Mouse (Mus musculus) myocyte (in vitro differentiated cells): ENCODE measurements around the gene G2e3. TPM values are rescaled to one million over a fixed set of nuclear protein-coding genes. Genes with fewer than 3 reads are reported as not detected.

ENCODE experiments used
- H3K27me3 ChIP-seq: one replicate; pipeline ENCODE4 v1.6.1; 2011; ENCODE audit not compliant: control insufficient read depth, insufficient read depth, insufficient read length
- H3K36me3 ChIP-seq: one replicate; pipeline ENCODE4 v1.6.1; 2011; ENCODE audit not compliant: control insufficient read depth, insufficient read depth
- H3K4me2 ChIP-seq: one replicate; pipeline ENCODE4 v1.6.1; 2011; ENCODE audit warnings: low read depth, control low read depth
- H3K4me3 ChIP-seq: one replicate; pipeline ENCODE4 v1.5.1; 2011; ENCODE audit warnings: mild to moderate bottlenecking, control low read depth, moderate library complexity
- H3K79me2 ChIP-seq: one replicate; pipeline ENCODE4 v1.6.1; 2011; ENCODE audit not compliant: control insufficient read depth, insufficient read depth
- H3ac ChIP-seq: one replicate; pipeline ENCODE4 v1.6.1; 2011; ENCODE audit not compliant: control insufficient read depth, insufficient read length
- CEBPB ChIP-seq: IDR thresholded peaks from 2 replicates; pipeline ENCODE4 v1.6.1; 2011; ENCODE audit warnings: mild to moderate bottlenecking, moderate library complexity; ENCODE audit not compliant: poor library complexity, insufficient read depth, severe bottlenecking
- E2F4 ChIP-seq: IDR thresholded peaks from one replicate; pipeline ENCODE4 v1.6.1; 2011; ENCODE audit warnings: mild to moderate bottlenecking, control low read depth, moderate library complexity; ENCODE audit not compliant: insufficient read depth
- MAX ChIP-seq: IDR thresholded peaks from one replicate; pipeline ENCODE4 v1.6.1; 2011; ENCODE audit warnings: low read depth, mild to moderate bottlenecking, control low read depth
- MYOD1 ChIP-seq, 3 experiments: IDR thresholded peaks; one replicate each; pipeline ENCODE4 v1.6.1; 2011; ENCODE audit warnings: control low read depth in 2 of 3, low read depth in 2 of 3, mild to moderate bottlenecking in 2 of 3, moderate library complexity in 1 of 3; ENCODE audit not compliant: insufficient read length in 2 of 3, control insufficient read depth in 1 of 3
- MYOG ChIP-seq, 3 experiments: IDR thresholded peaks; one replicate each; pipeline ENCODE4 v1.6.1; 2011; ENCODE audit warnings: control low read depth in 2 of 3, low read depth in 2 of 3, mild to moderate bottlenecking in 2 of 3; ENCODE audit not compliant: insufficient read length in 2 of 3, control insufficient read depth in 1 of 3, insufficient read depth in 1 of 3
- POLR2A ChIP-seq: IDR thresholded peaks from one replicate; pipeline ENCODE4 v1.6.1; 2011; ENCODE audit warnings: low read depth, mild to moderate bottlenecking, control low read depth, moderate library complexity; ENCODE audit not compliant: insufficient read length
- POLR2AphosphoS2 ChIP-seq: IDR thresholded peaks from one replicate; pipeline ENCODE4 v1.6.1; 2011; ENCODE audit warnings: low read depth, control low read depth; ENCODE audit not compliant: insufficient read length
- REST ChIP-seq: IDR thresholded peaks from one replicate; pipeline ENCODE4 v1.6.1; 2011; ENCODE audit warnings: mild to moderate bottlenecking, control low read depth, moderate library complexity; ENCODE audit not compliant: insufficient read depth, insufficient read length
- SRF ChIP-seq: IDR thresholded peaks from one replicate; pipeline ENCODE4 v1.6.1; 2011; ENCODE audit warnings: low read depth; ENCODE audit not compliant: control insufficient read depth, insufficient read length
- TCF12 ChIP-seq: IDR thresholded peaks from one replicate; pipeline ENCODE4 v1.6.1; 2011; ENCODE audit warnings: mild to moderate bottlenecking, control low read depth; ENCODE audit not compliant: poor library complexity, insufficient read depth, severe bottlenecking
- TCF3 ChIP-seq: IDR thresholded peaks from one replicate; pipeline ENCODE4 v1.6.1; 2011; ENCODE audit warnings: low read depth, control low read depth; ENCODE audit not compliant: insufficient read length
- USF1 ChIP-seq: IDR thresholded peaks from one replicate; pipeline ENCODE4 v1.6.1; 2011; ENCODE audit warnings: low read depth, mild to moderate bottlenecking, control low read depth, moderate library complexity
- polyA plus RNA-seq: library from polyadenylated mRNA; unstranded; fragments of >200 nt; fragmentation: generic; extraction: Trizol; gene quantifications from one replicate; pipeline ENCODE4 v1.2.1, GENCODE M21; 2012; ENCODE audit warnings: missing spikeins

Gene G2e3
- polyA plus RNA-seq, 1 experiment, result 1.5 TPM

GRCm38 (mm10) chr12:51346121-51346520 is 1.7 kb upstream of the G2e3 start:
- no peak overlapping the region for H3K4me2 ChIP-seq
- TF ChIP-seq E2F4, result no peak
- no peak for TF ChIP-seq REST
- no peak for TF ChIP-seq MYOG (IDR thresholded peaks at IDR 0.05; ENCODE audit: control insufficient read depth in 1 of 3, insufficient read depth in 1 of 3, insufficient read length in 2 of 3, low read depth in 2 of 3)
- TF ChIP-seq MYOD1 (IDR thresholded peaks at IDR 0.05; ENCODE audit: control insufficient read depth in 1 of 3, insufficient read length in 2 of 3, low read depth in 2 of 3), result no peak
- no peak for TF ChIP-seq TCF12
- no peak for TF ChIP-seq SRF
- TF ChIP-seq CEBPB, result no peak
- no peak for TF ChIP-seq POLR2AphosphoS2
- TF ChIP-seq POLR2A, result no peak
- no peak for TF ChIP-seq TCF3

GRCm38 (mm10) chr12:51348698-51348998 is 787 bp downstream of the G2e3 start:
- Histone ChIP-seq H3K4me3 (peak overlapping the region; percentile 70), H3K36me3 (peaks cover 13% of the 10 kb centered on the region), H3K27me3 (no peaks in the 10 kb centered on the region), H3K4me2 (peak overlapping the region; percentile 64), H3K79me2 (peaks cover 49% of the 10 kb centered on the region), H3ac (peak overlapping the region; percentile 72)
- TF ChIP-seq USF1 (no peak), TCF12 (no peak), CEBPB (no peak), E2F4 (no peak), SRF (no peak), POLR2A (no peak), MYOD1 (IDR thresholded peaks at IDR 0.05; ENCODE audit: control insufficient read depth in 1 of 3, insufficient read length in 2 of 3, low read depth in 2 of 3) (no peak), TCF3 (no peak), POLR2AphosphoS2 (no peak), MYOG (IDR thresholded peaks at IDR 0.05; ENCODE audit: control insufficient read depth in 1 of 3, insufficient read depth in 1 of 3, insufficient read length in 2 of 3, low read depth in 2 of 3) (no peak), REST (no peak), MAX (no peak)

More at GRCm38 (mm10) chr12:51346121-51346520, 1.7 kb upstream of the G2e3 start:
- no peak overlapping the region for H3K4me3 ChIP-seq
- no peaks in the 10 kb centered on the region for H3K36me3 ChIP-seq
- peaks cover 29% of the 10 kb centered on the region for H3K79me2 ChIP-seq
- no peak overlapping the region for H3ac ChIP-seq
- peaks cover 4% of the 10 kb centered on the region for H3K27me3 ChIP-seq

- H3K79me2 ChIP-seq, result peaks cover 55% of the 10 kb centered on the region
- no peak overlapping the region for H3K4me3 ChIP-seq
- H3K27me3 ChIP-seq, result no peaks in the 10 kb centered on the region
- H3K4me2 ChIP-seq, result no peak overlapping the region
- TF ChIP-seq SRF (no peak), POLR2A (no peak), REST (no peak), USF1 (no peak)
- H3ac ChIP-seq, result no peak overlapping the region
- peaks cover 74% of the 10 kb centered on the region for H3K36me3 ChIP-seq
Observed at GRCm38 (mm10) chr12:51355296-51355695, 7.4 kb downstream of the G2e3 start.

- H3K36me3 ChIP-seq, result peaks cover 74% of the 10 kb centered on the region
- no peak overlapping the region for H3K4me3 ChIP-seq
- TF ChIP-seq CEBPB (no peak), USF1 (no peak), MYOD1 (IDR thresholded peaks at IDR 0.05; ENCODE audit: control insufficient read depth in 1 of 3, insufficient read length in 2 of 3, low read depth in 2 of 3) (no peak), TCF12 (no peak), MAX (no peak), MYOG (IDR thresholded peaks at IDR 0.05; ENCODE audit: control insufficient read depth in 1 of 3, insufficient read depth in 1 of 3, insufficient read length in 2 of 3, low read depth in 2 of 3) (no peak), SRF (no peak), E2F4 (no peak), REST (no peak), TCF3 (no peak), POLR2A (no peak), POLR2AphosphoS2 (no peak)
- H3K79me2 ChIP-seq, result peaks cover 25% of the 10 kb centered on the region
- H3K27me3 ChIP-seq, result no peaks in the 10 kb centered on the region
- H3K4me2 ChIP-seq, result no peak overlapping the region
- no peak overlapping the region for H3ac ChIP-seq
Observed at GRCm38 (mm10) chr12:51361294-51361693, 13.4 kb downstream of the G2e3 start.

GRCm38 (mm10) chr12:51362898-51363297 is 15.0 kb downstream of the G2e3 start:
- Histone ChIP-seq H3ac (no peak overlapping the region), H3K4me3 (no peak overlapping the region), H3K27me3 (no peaks in the 10 kb centered on the region), H3K79me2 (peaks cover 13% of the 10 kb centered on the region), H3K4me2 (no peak overlapping the region), H3K36me3 (peaks cover 71% of the 10 kb centered on the region)
- no peak for TF ChIP-seq POLR2AphosphoS2

GRCm38 (mm10) chr12:51368504-51368903 is 20.6 kb downstream of the G2e3 start:
- Histone ChIP-seq H3ac (no peak overlapping the region), H3K4me2 (no peak overlapping the region), H3K36me3 (peaks cover 68% of the 10 kb centered on the region), H3K27me3 (no peaks in the 10 kb centered on the region), H3K79me2 (no peaks in the 10 kb centered on the region), H3K4me3 (no peak overlapping the region)
- peak in 2 of 3 experiments; percentile 65 to 80 for TF ChIP-seq MYOD1 (IDR thresholded peaks at IDR 0.05; ENCODE audit: control insufficient read depth in 1 of 3, insufficient read length in 2 of 3, low read depth in 2 of 3)
- TF ChIP-seq POLR2A, result no peak
- TF ChIP-seq MYOG (IDR thresholded peaks at IDR 0.05; ENCODE audit: control insufficient read depth in 1 of 3, insufficient read depth in 1 of 3, insufficient read length in 2 of 3, low read depth in 2 of 3), result peak in 1 of 3 experiments; percentile 7
